Comparison of ENCODE assay signal across 9 mouse cellular contexts in the genomic region with DNA sequence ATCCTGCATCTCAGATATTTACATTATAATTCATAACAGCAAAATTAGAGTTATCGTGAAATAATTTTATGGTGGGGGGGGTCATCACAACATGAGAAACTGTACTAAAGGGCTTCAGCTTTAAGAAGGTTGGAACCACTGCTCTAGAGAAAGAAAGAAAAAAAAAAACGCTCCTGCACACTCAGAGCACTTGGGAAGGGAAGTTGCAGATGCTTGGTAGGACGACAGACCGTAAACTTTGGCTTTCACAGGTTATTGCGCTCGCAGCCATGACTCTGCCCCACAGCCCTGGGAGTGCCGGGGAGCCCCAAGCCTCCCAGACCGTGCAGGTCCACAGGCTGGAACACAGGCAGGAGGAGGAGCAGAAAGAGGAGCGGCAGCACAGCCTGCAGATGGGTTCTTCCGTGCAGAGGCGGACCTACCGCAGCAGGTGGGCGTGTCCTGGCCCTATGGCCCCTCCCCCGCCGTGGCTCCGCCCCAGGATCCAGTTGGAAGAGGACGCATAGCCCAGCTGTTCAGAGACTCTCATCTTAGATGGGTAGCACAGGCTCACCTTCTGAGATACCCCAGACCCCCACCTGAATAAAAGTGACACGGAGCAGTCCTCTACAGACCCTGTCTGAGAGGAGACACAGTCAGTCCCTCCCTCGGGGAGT. TPM values are rescaled to one million over a fixed set of nuclear protein-coding genes. Genes with fewer than 3 reads are reported as not detected.
A peak's percentile ranks its signal among the peaks of the same experiment; 100 is the strongest.
DNase-seq lines count a peak whose midpoint lies in the region; ATAC-seq lines count a peak whose summit lies in the region.
"Had no signal": no experiment of that assay in that cellular context is flagged by ENCODE, and none has a peak within 500 bp of the region (broad histone marks: within the 10 kb centered on the region; RNA-seq: fewer than 3 reads in every experiment).

No protein-coding gene starts in this region.

- peak overlapping the region; percentile 52 for H3K4me2 ChIP-seq in forebrain, embryonic 11.5 days (ENCODE audit: low read depth, low read length, severe bottlenecking)

- H3K36me3 ChIP-seq in forebrain, embryonic 11.5 days (ENCODE audit: control insufficient read depth, insufficient read depth, low read length): no peaks in the 10 kb centered on the region
- H3K36me3 ChIP-seq in hindbrain, embryonic 10.5 days: no peaks in the 10 kb centered on the region

- H3K4me1 ChIP-seq in forebrain, embryonic 11.5 days (replicated peaks; ENCODE audit: control insufficient read depth, insufficient read depth, low read length): no peaks in the 10 kb centered on the region
- H3K4me1 ChIP-seq in hindbrain, embryonic 10.5 days (replicated peaks): peaks cover 39% of the 10 kb centered on the region

- no peaks in the 10 kb centered on the region for H3K9me3 ChIP-seq in forebrain, embryonic 11.5 days (ENCODE audit: control insufficient read depth, low read length)
- H3K9me3 ChIP-seq in hindbrain, embryonic 10.5 days: no peaks in the 10 kb centered on the region

- no peaks in the 10 kb centered on the region for H3K27me3 ChIP-seq in forebrain, embryonic 11.5 days (ENCODE audit: control insufficient read depth, insufficient read depth, low read length)
- H3K27me3 ChIP-seq in hindbrain, embryonic 10.5 days (ENCODE audit: insufficient read depth, poor library complexity, severe bottlenecking): peaks cover 10% of the 10 kb centered on the region; the same call in 1 of the 2 replicates

- ATAC-seq in forebrain, embryonic 11.5 days (replicated peaks; ENCODE audit: low FRiP score): peak; percentile 76

- DNase-seq in CD4-positive helper T cell, adult 2 months (ENCODE audit: low read depth, low spot score): peak; percentile 61
- DNase-seq in adrenal gland, postnatal 10 days: peak; percentile 91
- DNase-seq in forebrain, embryonic 11.5 days (ENCODE audit: low spot score): peak; percentile 88
- peak; percentile 78 for DNase-seq in hindbrain, embryonic 10.5 days (ENCODE audit: low spot score)
- peak; percentile 37 to 38 for DNase-seq in layer of hippocampus, postnatal 10 days (ENCODE audit: low spot score in 2 of 2)
- peak; percentile 77 for DNase-seq in lung, postnatal 36 days
- DNase-seq in retina, embryonic 14.5 days (ENCODE audit: low spot score): peak; percentile 82
- DNase-seq in thymus, postnatal 4 days: peak; percentile 81

- 8% methylated on average over 19 of the region's 19 CpGs for WGBS in forebrain, embryonic 11.5 days
- WGBS in hindbrain, embryonic 10.5 days: 9% methylated on average over 19 of the region's 19 CpGs

- peak overlapping the region; percentile 47; the same call in 1 of the 2 replicates for H3K9ac ChIP-seq in forebrain, embryonic 11.5 days (ENCODE audit: low read length)

- H3K4me3 ChIP-seq in forebrain, embryonic 11.5 days (ENCODE audit: low read depth, low read length): peak overlapping the region; percentile 15
- H3K4me3 ChIP-seq in hindbrain, embryonic 10.5 days: peak overlapping the region; percentile 44

- no peak overlapping the region for H3K27ac ChIP-seq in forebrain, embryonic 11.5 days (ENCODE audit: low read depth, low read length)
- peak overlapping the region; percentile 36; the same call in 1 of the 2 replicates for H3K27ac ChIP-seq in hindbrain, embryonic 10.5 days

RNA-seq across cellular contexts. Expression of a gene that starts 2.9 kb away (rescaled TPM):
- 10 to 100 TPM in 1 of 2 experiments, 1 to 10 TPM in 1; 4.2 to 15.1 TPM for total RNA-seq in adrenal gland, postnatal 10 days (2021)
- polyA plus RNA-seq in forebrain, embryonic 11.5 days (2014; fragmentation: Nextera tagmentation; extraction: Ambion mirVana): 0.17 TPM in 1 of 2 replicates, not detected in the other
- not detected in 2 replicates for polyA plus RNA-seq in hindbrain, embryonic 10.5 days (2016; fragmentation: Nextera tagmentation; extraction: Ambion mirVana)
- 1 to 10 TPM; 2.0 to 2.4 TPM for total RNA-seq in layer of hippocampus, postnatal 10 days (2021)

RNA-seq across cellular contexts. Expression of a gene that starts 34.4 kb away (rescaled TPM):
- 1 to 10 TPM; 1.5 to 1.7 TPM for total RNA-seq in adrenal gland, postnatal 10 days (2021)
- not detected in 2 replicates for polyA plus RNA-seq in forebrain, embryonic 11.5 days (2014; fragmentation: Nextera tagmentation; extraction: Ambion mirVana)
- polyA plus RNA-seq in hindbrain, embryonic 10.5 days (2016; fragmentation: Nextera tagmentation; extraction: Ambion mirVana): not detected in 2 replicates
- under 1 TPM; 0.13 to 0.18 TPM for total RNA-seq in layer of hippocampus, postnatal 10 days (2021)
- polyA plus RNA-seq: cortical plate, adult 2 months had no signal

Comparison
In these comparisons a context has a peak if more than half of its experiments do, and no peak if none do; other contexts are left out.
1. DNase-seq: peak in every context shown above with its lines; median percentile 91 in adrenal gland, postnatal 10 days; 88 in forebrain, embryonic 11.5 days; 82 in retina, embryonic 14.5 days; 81 in thymus, postnatal 4 days; 78 in hindbrain, embryonic 10.5 days; 77 in lung, postnatal 36 days; 61 in CD4-positive helper T cell, adult 2 months; 38 in layer of hippocampus, postnatal 10 days.